Mouse (Mus musculus): ENCODE results near the gene Pla2g1b. TPM values are rescaled to one million over a fixed set of nuclear protein-coding genes. Genes with fewer than 3 reads are reported as not detected.
"Not testable (repeated sequence)": the region's sequence is repeated elsewhere in the genome, so short reads cannot be mapped to it uniquely, and the experiment has no call there.

Gene Pla2g1b
- polyA plus RNA-seq, 1 experiment from 2014 or later = not detected

DNA sequence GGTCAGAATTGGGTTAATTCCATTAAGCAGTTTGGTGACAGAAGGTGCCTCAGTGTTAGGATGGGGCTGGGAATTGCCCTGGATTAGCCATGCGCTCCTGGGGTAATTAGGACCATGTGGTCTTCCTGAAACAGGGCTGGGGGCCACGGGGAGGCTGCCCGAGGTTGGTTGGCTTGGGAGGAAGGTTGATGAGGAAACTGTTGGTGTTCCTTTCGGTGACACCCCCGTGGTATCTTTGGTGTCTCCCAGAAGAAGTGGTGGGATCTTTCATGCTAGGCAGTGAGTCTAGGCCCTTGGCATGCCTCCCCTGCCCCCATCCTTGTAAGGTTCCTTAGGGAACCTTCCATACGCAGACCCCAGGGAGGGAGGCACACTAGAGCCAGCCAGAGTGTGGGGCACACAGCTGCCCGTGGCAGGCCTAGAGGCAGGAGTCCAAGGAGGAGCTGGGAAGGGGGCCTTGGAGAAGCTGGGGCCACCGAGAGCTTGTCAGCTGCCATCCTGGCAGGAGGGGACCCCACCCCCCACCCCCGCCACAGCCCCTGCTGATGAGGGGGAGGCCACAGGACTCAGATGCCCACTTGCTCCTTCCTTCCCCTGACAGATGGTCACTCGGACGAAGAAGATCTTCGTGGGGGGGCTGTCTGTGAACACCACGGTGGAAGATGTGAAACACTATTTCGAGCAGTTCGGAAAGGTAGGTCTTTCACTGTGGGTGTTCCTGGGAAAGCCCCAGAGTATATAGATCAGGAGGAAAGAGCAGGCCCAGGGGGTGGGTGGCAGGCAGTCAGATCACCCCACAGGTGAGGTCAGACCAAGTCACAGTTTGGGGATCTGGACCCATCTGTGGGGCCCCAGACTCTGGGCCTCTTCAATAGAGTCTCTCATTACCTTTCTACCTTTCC, 31.0 kb upstream of the Pla2g1b start:
- Histone ChIP-seq H3K4me2 (replicated peaks) (peak overlapping the region; percentile 96), H3K4me3 (replicated peaks) (peak overlapping the region; percentile 99), H3K9me3 (no peaks in the 10 kb centered on the region), H3K36me3 (peaks cover 28% of the 10 kb centered on the region), H3K27ac (peak overlapping the region; percentile 100), H3K4me1 (replicated peaks) (peaks cover 88% of the 10 kb centered on the region), H3K27me3 (no peaks in the 10 kb centered on the region), H3K9ac (replicated peaks) (peak overlapping the region; percentile 100)
- no peak for ATAC-seq
- WGBS = 5% methylated on average over 15 of the region's 15 CpGs

DNA sequence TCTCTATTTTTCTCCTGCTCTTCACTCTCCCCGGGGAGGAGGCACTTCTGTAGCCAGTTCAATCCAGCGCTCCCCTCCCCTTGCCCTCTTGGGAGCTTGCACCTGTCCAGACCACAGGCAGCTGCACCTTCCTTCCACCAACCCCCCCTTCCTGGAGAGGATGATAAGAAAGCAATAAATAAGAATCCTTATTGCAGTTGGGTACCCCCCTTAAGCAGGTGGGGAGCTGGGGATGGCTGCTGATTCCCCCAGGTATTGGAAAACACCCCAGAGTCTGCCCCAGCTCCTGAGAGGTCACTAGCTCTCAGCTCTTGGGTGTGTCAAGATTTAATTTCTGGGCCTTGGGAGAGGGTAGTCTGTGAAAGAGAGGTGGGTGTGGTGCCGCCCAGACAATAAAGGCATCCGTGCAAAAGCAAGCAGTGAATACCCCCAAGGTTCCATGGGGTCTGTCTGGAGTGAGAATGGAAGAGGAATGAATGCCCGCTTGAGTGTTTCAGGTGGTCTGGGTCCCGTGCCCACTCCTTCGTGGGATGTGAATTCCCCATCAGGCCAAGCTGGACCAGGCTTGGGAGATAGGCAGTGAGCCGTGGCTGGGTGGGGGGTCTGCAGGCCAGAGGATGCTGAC, 30.2 kb upstream of the Pla2g1b start:
- Histone ChIP-seq H3K36me3 (peaks cover 33% of the 10 kb centered on the region), H3K4me3 (replicated peaks) (peak overlapping the region; percentile 99), H3K27ac (peak overlapping the region; percentile 100), H3K27me3 (no peaks in the 10 kb centered on the region), H3K4me1 (replicated peaks) (peaks cover 94% of the 10 kb centered on the region), H3K9ac (replicated peaks) (peak overlapping the region; percentile 100), H3K4me2 (replicated peaks) (peak overlapping the region; percentile 96), H3K9me3 (no peaks in the 10 kb centered on the region)
- no peak; the same call in 1 of the 2 replicates for ATAC-seq
- 4% methylated on average over 8 of the region's 8 CpGs for WGBS

DNA sequence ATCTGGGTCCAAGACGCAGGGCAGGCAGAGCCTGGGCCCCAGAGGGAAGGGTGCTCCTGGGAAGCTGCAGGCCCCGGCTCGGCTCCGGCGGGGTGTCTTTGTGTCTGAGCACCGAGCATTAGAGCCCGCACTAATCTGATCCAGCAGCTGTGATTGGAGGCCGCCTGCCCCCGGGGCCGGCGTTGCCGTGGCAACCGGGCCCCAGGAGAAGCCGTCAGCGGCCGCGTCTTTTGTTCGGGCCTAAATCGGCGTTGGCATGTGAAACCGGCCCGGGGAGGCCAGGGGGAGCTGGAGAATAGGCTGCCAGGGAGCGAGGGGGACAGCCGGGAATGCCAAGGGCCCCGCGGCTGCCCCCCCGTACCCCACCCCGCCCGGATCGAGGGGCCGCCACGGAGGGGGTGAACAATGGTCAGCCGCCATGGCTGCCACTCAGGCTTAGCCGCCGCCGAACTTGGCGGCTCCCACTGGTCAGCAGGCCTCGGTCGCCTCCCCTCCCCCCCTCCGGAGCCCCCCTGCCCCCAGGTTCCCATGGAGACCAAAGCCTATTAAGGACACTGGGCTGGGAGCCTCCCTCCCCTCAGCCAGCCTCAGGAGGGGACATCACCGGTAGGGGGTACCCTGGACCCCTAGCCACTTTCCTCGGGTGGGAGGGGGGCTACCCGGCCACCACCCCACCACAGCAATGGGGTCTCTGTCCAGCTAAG, 29.5 kb upstream of the Pla2g1b start:
- 0% methylated on average over 43 of the region's 43 CpGs for WGBS
- peak overlapping the region; percentile 99 for H3K4me3 ChIP-seq (replicated peaks)
- H3K4me2 ChIP-seq (replicated peaks) = peak overlapping the region; percentile 96
- peak overlapping the region; percentile 100 for H3K9ac ChIP-seq (replicated peaks)
- peaks cover 39% of the 10 kb centered on the region for H3K36me3 ChIP-seq
- H3K27ac ChIP-seq = peak overlapping the region; percentile 100
- H3K27me3 ChIP-seq = no peaks in the 10 kb centered on the region
- ATAC-seq = peak; percentile 92
- peaks cover 95% of the 10 kb centered on the region for H3K4me1 ChIP-seq (replicated peaks)
- H3K9me3 ChIP-seq = no peaks in the 10 kb centered on the region

DNA sequence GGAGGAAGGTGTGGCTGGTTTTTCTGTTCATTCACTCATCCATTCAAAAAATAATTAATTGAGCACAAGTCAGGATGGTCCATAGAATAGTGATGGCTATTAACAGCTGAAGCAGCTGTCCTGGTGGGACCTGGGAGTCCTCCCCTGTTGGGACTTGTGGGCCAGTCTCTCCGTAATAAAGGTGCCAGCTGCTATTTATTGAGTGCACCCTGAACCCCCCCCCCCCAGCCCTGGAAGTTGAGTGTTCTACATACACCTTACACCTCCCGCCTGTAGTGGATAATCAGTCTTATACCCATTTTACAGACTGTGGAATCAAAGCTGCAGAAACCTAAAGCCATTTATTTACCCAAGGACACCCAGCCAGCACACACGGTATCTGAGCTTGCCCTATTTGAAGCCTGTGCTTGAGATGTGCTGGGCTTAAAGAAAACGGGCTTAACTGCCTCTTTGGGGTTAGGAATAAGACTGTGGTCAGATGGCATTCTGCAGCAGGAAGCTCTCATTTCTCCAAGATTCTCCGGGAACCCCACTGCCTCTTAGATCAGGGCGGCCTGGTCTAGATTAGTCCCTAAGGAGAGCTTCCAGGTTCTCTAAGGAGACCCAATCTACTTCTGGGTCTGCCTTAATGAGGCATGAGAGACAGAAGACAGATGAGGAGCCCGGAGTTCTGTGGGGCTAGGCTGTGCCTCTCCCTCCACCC, 28.7 kb upstream of the Pla2g1b start:
- ATAC-seq = peak; percentile 0; the same call in 1 of the 2 replicates
- H3K4me2 ChIP-seq (replicated peaks) = peak overlapping the region; percentile 96
- H3K4me1 ChIP-seq (replicated peaks) = peaks cover 87% of the 10 kb centered on the region
- H3K27ac ChIP-seq = peak overlapping the region; percentile 100
- 7% methylated on average over 7 of the region's 7 CpGs for WGBS
- no peaks in the 10 kb centered on the region for H3K27me3 ChIP-seq
- peaks cover 47% of the 10 kb centered on the region for H3K36me3 ChIP-seq
- H3K9ac ChIP-seq (replicated peaks) = peak overlapping the region; percentile 100
- peak overlapping the region; percentile 99 for H3K4me3 ChIP-seq (replicated peaks)
- H3K9me3 ChIP-seq = no peaks in the 10 kb centered on the region

DNA sequence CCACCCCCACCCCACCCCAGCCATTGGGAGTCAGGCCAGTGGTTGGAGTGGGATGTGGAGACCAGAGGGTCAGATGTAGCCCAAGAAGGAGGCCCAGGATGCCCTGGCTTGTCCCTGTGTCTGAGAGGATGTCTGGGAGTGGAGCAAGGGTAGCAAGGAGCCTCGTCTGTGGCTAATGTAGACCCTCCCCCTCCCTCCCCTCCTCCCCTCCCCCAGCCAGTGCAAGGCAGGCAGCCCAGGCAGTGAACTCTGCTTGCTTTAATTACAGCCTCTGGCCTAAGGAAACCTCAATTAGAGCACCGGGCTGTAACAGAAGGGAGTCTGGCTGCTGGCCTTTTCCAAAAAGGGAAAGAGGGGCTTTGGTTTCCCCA, 28.1 kb upstream of the Pla2g1b start:
- no peak for ATAC-seq
- Histone ChIP-seq H3K27ac (peak overlapping the region; percentile 100), H3K9ac (replicated peaks) (peak overlapping the region; percentile 100), H3K4me2 (replicated peaks) (peak overlapping the region; percentile 96), H3K9me3 (no peaks in the 10 kb centered on the region), H3K4me1 (replicated peaks) (peaks cover 81% of the 10 kb centered on the region), H3K27me3 (no peaks in the 10 kb centered on the region), H3K4me3 (replicated peaks) (peak overlapping the region; percentile 99), H3K36me3 (peaks cover 49% of the 10 kb centered on the region)
- 0% methylated on average over 2 of the region's 2 CpGs for WGBS

DNA sequence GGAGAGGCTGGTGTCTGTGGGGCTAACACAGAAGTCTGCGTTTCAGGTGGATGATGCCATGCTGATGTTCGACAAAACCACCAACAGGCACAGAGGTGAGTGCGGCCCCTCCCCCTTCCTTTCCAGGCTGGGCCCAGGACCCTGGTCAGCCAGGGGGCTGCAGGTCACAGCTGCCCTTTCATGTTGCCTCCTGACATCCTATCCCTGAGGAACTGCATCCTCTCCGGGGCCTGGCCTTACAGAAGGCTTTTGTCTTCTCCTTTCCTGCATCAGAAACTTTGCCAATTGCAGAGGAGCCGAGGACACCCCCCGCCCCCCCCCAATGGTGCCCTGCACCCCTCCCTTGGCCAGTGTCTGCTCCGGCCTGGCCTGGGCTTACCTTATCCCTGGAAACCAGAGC, 27.4 kb upstream of the Pla2g1b start:
- Histone ChIP-seq H3K36me3 (peaks cover 53% of the 10 kb centered on the region), H3K9me3 (no peaks in the 10 kb centered on the region), H3K27me3 (no peaks in the 10 kb centered on the region), H3K27ac (peak overlapping the region; percentile 100), H3K4me3 (replicated peaks) (peak overlapping the region; percentile 99), H3K4me1 (replicated peaks) (peaks cover 77% of the 10 kb centered on the region), H3K4me2 (replicated peaks) (peak overlapping the region; percentile 96), H3K9ac (replicated peaks) (peak overlapping the region; percentile 100)
- WGBS = 14% methylated on average over 7 of the region's 7 CpGs
- no peak for ATAC-seq

DNA sequence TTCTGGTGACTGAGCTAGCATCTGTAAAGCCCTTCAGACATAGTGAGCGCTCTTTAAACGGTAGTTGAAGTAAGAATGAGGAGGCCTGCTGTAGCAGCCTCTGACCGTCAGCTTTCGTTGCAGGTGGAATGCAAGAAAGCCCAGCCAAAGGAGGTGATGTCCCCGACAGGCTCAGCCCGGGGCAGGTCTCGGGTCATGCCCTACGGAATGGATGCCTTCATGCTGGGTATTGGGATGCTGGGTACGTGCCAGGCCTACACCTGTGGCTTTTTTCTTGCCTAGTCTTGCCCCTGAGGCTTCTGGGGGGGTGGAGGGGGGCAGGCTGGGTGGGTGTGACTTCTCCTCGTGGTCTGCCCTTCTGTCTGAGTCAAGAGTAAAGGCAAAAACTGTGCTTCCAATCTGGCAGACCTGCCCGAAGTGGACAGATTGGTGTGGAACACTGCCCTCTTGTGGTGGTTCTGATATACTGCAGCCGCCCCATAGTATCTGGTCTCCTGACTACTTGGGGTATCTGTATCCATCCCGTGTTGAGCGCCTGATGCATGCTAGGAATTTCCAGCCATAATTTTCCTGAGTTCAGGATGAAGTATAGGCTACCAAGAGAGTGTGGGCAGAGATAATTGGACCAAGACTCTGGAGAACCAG, 24.7 kb upstream of the Pla2g1b start:
- no peak for ATAC-seq
- Histone ChIP-seq H3K9ac (replicated peaks) (no peak overlapping the region), H3K4me1 (replicated peaks) (peaks cover 50% of the 10 kb centered on the region), H3K4me2 (replicated peaks) (0 out of 2 replicates have a peak overlapping the region, but pooled peaks have one; percentile 96), H3K4me3 (replicated peaks) (0 out of 2 replicates have a peak overlapping the region, but pooled peaks have one; percentile 6), H3K9me3 (no peaks in the 10 kb centered on the region), H3K36me3 (peaks cover 79% of the 10 kb centered on the region), H3K27me3 (no peaks in the 10 kb centered on the region), H3K27ac (peak overlapping the region; percentile 100)
- WGBS = 31% methylated on average over 14 of the region's 14 CpGs

DNA sequence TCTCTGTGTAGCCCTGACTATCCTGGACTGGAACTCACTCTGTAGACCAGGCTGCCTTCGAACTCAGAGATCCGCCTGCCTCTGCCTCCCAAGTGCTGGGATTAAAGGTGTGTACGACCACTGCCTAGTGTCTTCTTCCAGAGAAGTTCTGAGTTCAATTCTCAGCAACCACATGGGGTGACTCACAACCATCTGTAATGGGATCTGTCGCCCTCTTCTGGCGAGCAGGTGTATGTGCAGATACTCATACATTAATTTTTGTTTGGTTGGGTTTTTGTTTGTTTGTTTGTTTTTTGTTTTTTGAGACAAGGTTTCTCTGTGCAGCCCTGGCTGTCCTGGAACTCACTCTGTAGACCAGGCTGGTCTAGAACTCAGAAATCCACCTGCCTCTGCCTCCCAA, 23.4 kb upstream of the Pla2g1b start:
- WGBS = 76% methylated on average over 5 of the region's 5 CpGs

DNA sequence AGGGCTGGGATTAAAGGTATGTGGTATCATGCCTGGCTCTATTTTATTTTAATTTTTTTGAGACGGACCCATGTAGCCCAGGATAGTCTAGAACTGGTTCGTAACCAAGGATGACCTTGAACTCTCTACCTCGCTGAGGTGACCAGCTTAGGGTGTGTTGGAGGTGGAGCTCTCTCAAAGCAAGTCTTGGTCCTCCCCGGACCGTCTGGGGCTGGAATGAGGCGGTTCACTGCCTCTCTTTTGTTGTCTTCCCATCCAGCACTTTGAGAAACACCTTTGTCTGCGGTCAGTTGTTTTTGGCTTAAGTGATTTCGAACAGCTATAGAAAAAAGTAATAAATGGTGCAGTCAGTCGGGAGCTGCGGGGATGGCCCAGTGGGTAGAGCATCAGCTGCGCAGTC, 21.9 kb upstream of the Pla2g1b start:
- Histone ChIP-seq H3K27ac (peak overlapping the region; percentile 47; the same call in 1 of the 2 replicates), H3K9me3 (no peaks in the 10 kb centered on the region), H3K4me2 (replicated peaks) (no peak overlapping the region), H3K36me3 (peaks cover 96% of the 10 kb centered on the region), H3K9ac (replicated peaks) (no peak overlapping the region), H3K4me1 (replicated peaks) (peaks cover 30% of the 10 kb centered on the region), H3K27me3 (no peaks in the 10 kb centered on the region), H3K4me3 (replicated peaks) (no peak overlapping the region)
- WGBS = 69% methylated on average over 11 of the region's 11 CpGs
- no peak for ATAC-seq

More for the DNA sequence above, 23.4 kb upstream of the Pla2g1b start:
- not testable (repeated sequence) for ATAC-seq; H3K9ac ChIP-seq (replicated peaks); H3K4me3 ChIP-seq (replicated peaks); H3K9me3 ChIP-seq; H3K27me3 ChIP-seq; H3K27ac ChIP-seq; H3K4me2 ChIP-seq (replicated peaks)
- peaks cover 93% of the 10 kb centered on the region for H3K36me3 ChIP-seq
- H3K4me1 ChIP-seq (replicated peaks) = peaks cover 39% of the 10 kb centered on the region

DNA sequence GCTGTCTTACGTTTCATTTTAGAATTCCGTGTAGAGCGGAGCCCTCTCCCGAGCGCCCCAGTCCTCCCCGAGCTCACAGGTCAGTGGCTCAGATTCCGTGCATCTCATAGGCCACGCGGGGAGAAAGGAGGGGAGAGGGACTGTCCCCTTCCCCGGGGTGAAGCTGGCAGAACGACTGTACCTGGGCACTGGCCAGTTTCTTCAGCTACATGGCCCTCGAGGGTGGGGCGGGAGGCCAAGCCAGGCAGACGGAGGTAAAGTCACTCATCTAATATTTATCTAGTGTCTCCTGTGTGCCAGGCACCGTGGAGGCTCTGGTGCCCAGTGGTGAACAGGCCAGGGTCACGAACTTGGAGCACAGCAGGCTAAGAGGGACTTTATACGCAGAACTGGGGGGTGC, 19.0 kb upstream of the Pla2g1b start:
- no peaks in the 10 kb centered on the region for H3K27me3 ChIP-seq
- H3K4me1 ChIP-seq (replicated peaks) = peaks cover 12% of the 10 kb centered on the region; the same call in 1 of the 2 replicates
- 85% methylated on average over 17 of the region's 17 CpGs for WGBS
- H3K27ac ChIP-seq = no peak overlapping the region
- H3K9me3 ChIP-seq = no peaks in the 10 kb centered on the region
- peaks cover 100% of the 10 kb centered on the region for H3K36me3 ChIP-seq
- no peak overlapping the region for H3K4me2 ChIP-seq (replicated peaks)
- no peak overlapping the region for H3K4me3 ChIP-seq (replicated peaks)
- H3K9ac ChIP-seq (replicated peaks) = no peak overlapping the region; the same call in 1 of the 2 replicates
- ATAC-seq = no peak

DNA sequence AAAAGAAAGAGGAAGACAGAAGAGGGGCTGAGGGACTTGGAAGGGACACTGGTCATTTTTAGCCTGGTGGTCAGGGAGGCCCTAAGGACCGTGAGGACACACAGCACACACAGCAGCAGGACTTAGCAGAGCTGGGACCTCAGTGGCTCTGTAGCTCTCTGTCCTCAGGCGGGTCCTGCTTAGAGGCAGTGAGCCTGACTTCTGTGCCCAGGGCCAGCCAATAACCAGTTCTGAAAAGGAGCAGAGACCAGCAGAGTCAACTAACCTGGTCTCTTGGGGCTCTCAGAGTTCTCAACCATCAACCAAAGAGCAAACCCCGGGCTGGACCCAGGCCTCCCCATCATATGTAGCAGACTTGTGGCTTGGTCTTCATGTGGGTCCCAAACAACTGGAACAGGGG, 16.8 kb upstream of the Pla2g1b start:
- peak overlapping the region; percentile 63; the same call in 1 of the 2 replicates for H3K27ac ChIP-seq
- WGBS = 92% methylated on average over 3 of the region's 3 CpGs
- H3K4me2 ChIP-seq (replicated peaks) = no peak overlapping the region
- no peak overlapping the region for H3K9ac ChIP-seq (replicated peaks)
- no peaks in the 10 kb centered on the region for H3K27me3 ChIP-seq
- no peak for ATAC-seq
- peaks cover 13% of the 10 kb centered on the region; the same call in 1 of the 2 replicates for H3K4me1 ChIP-seq (replicated peaks)
- no peak overlapping the region for H3K4me3 ChIP-seq (replicated peaks)
- peaks cover 99% of the 10 kb centered on the region for H3K36me3 ChIP-seq
- no peaks in the 10 kb centered on the region for H3K9me3 ChIP-seq

Data from midbrain, embryonic 13.5 days (tissue).